Mouse (Mus musculus) ovary, postnatal 10 days (tissue): ENCODE measurements around the gene Ppan.

Experiments used
- DNase-seq: peaks from one replicate; pipeline ENCODE4 v3.0.0; 2022; ENCODE audit warnings: low spot score

Gene Ppan

DNA sequence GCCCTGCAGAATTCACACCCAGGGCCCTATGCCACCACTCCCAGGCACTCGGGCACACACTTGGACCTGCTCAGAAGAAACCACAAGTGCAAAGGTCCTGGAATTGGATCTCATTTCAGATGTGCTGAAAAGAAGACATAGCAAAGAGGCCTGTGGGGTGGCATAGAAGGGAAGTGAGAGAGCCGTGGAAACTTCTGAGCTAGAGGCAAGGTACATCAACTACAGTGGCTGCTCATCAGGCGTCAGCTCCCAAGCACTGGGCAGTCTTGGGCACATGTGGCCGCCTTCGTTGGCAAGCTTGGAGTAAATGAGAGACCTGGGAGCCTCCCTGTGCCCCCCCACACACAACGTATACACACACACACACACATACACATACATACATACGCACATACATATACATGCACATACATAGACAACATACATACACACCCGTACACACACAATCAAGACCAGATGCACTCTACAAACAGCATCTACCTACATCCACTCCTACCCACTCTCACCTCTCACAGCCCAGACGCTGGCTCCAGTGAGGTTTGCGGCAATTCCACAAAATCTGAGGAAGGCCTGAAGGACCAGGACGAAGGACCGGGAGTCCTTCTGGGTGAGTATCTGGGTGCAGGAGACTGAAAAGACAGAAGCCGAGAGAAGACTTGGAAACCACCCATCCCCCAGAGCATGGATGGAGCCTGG lies 8.7 kb upstream of the Ppan start, which contains the start of gene Angptl6:
Gene Angptl6, minus strand, starts transcription at position 631 of the 696 bp plus-strand sequence.
- DNase-seq: no peak

- no peak for DNase-seq
Measured at GRCm38 (mm10) chr9:20886563-20886962, 1.4 kb upstream of the Ppan start.

GRCm38 (mm10) chr9:20887191-20887590 lies 784 bp upstream of the Ppan start:
- no peak for DNase-seq

DNA sequence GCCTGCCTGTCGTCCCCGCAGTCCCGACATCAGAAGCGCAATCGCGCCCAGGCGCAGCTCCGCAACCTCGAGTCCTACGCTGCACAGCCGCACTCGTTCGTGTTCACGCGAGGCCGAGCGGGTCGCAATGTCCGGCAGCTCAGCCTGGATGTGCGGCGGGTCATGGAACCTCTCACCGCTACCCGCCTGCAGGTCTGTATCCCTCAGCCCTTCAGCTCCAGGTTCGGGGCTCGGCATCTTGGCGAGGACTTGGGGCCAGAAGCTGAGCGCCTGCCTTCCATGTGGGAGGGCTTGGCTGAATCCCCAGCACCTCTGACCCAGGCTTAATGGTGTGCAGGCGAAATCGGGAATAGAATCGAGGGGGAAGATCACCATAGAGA lies 401 bp downstream of the Ppan start:
- no peak for DNase-seq

DNA sequence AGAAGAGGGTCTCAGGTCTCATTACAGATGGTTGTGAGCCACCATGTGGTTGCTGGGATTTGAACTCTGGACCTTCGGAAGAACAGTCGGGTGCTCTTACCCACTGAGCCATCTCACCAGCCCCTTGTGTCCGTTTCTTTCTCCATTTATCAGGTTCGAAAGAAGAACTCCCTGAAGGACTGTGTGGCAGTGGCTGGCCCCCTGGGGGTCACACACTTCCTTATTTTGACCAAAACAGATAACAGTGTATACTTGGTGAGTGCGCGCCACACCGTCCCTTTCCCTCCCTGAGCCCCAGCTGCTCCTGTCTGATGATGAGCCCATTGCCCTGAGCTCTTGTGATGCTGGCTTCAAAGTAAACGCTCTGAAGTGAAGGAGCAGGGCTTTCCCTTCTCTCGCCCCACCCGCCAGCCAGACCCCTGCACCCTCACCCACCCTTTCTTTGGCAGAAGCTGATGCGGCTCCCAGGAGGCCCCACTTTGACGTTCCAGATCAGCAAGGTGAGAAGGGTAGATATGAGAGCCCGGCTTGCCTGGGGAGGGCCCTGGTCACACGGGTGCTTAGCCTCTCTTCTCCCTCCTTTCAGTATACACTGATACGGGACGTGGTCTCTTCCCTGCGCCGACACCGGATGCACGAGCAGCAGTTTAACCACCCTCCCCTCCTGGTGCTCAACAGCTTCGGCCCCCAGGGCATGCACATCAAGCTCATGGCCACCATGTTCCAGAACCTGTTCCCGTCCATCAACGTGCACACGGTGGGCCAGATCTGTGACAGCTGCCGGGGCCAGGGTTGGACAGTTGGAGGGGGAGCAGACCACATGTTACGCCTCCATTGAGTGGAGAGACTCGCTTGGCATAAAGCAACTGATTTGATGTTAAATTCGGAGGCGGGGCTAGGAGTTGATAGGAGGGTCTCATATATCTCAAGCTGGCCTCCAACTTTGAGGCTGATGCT lies 1.5 kb downstream of the Ppan start:
- DNase-seq: no peak

DNA sequence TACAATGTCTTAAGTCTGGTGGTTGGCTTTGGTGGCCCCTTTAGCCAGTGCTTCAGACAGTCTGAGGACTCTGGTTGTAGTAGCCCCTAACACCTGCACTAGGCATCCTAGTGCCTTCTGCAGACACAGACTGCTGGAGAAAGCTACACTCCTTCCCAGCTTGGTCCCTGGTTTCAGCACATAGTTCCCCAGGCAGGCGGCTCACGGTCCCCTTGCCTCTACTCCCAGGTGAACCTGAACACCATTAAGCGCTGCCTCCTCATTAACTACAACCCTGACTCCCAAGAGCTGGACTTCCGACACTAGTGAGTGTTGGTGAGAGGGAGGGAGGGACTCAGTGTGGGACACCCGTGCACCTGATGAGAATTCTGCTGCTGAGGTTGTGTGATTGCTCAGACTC lies 2.4 kb downstream of the Ppan start:
- no peak for DNase-seq

- DNase-seq: no peak
Measured at GRCm38 (mm10) chr9:20891339-20892103, 3.5 kb downstream of the Ppan start.

- DNase-seq: no peak
Measured at GRCm38 (mm10) chr9:20892104-20892653, 4.2 kb downstream of the Ppan start.

- no peak for DNase-seq
Measured at GRCm38 (mm10) chr9:20893069-20893468, 5.1 kb downstream of the Ppan start.

- DNase-seq: no peak
Measured at GRCm38 (mm10) chr9:20893590-20894343, 5.8 kb downstream of the Ppan start.

DNA sequence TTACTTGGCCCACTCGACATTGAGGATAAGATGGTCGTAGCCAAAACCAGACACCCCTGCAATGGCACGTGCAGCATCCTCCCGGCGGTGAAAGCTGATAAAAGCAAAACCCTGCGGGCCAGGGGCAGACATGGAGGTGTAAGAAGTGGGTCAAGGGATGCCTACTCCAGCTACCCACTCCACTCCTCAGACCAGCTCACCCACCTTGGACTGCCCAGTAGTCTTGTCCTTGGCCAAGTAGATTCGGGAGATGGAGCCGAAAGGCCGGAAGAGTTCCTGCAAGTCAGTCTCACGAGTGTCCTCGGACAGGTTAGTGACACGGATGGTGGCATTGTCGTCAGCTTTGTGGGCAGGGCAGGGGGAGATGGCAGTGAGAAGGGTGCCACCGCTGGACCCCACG lies 6.7 kb downstream of the Ppan start:
- DNase-seq: no peak

- DNase-seq: no peak
Measured at GRCm38 (mm10) chr9:20895382-20895781, 7.4 kb downstream of the Ppan start.

DNA sequence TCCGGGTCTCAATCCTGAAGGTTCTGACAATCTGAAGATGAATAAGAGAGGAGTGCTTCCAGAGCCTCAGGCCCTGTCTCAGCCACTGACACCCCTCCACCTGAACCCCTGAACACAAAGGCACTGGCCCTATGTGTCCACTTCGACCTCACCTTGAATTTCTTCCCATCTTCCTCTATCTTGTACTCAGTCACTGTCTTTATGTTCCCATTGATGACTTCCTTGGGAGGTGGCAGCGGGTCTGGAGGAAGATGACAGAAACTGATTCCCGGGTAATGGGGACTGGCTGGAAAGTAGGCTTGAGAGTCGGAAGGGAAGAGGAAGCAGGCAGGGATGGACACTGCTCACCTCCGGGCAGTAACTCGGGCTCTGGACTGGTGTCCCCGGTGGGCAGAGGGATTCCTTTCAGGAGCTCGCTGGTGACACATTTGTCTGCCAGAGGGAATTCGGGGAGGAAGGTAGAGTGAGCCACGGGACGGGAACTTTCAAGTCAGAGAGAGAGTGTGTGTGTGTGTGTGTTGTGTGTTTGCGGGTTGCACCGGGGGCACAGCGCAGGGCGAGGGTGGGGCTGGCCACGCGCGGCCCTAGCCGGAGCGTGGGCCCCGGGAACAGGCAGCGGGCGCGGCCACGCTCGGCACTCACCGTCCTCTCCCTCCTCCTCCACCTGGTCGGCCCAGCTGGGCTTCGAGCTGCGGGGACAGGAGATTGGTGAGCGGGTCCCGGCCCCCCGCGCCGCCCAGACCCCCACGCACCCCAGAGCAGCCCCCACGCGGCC lies 9.9 kb downstream of the Ppan start:
- no peak for DNase-seq

DNA sequence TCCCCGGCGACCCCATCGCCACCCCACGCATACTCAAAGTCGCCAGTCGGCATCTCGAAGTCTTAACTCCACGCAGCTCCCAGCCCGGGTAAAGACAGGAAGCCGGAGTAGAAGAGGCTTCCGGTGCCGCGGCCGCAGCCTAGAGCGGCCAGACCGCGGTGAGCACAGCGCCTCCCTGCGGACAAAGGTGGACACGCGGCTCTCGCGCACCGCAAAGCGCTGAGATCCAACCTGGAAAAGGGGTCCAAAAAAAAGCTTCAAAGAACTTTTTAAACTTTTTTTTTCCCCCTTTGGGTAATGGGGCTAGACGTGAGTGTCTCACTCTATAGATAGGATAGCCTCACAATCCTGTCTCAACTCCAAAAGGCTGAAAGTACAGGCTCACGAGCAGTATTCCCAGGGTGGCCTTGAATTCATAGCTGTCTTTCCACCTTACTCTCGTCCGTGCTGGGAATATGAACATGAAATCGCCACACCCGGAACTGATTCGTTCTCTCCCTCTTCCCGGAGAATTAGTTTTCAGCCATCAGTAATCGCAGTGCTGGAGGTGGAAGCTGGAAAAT lies 10.6 kb downstream of the Ppan start, which contains the start of gene Eif3g:
Gene Eif3g, minus strand, starts transcription at position 113 of the 563 bp plus-strand sequence.
- peak; percentile 68 for DNase-seq

GRCm38 (mm10) chr9:20901466-20902173 lies 13.6 kb downstream of the Ppan start:
- no peak for DNase-seq

- no peak for DNase-seq
Measured at GRCm38 (mm10) chr9:20902174-20902491, 14.2 kb downstream of the Ppan start.

DNA sequence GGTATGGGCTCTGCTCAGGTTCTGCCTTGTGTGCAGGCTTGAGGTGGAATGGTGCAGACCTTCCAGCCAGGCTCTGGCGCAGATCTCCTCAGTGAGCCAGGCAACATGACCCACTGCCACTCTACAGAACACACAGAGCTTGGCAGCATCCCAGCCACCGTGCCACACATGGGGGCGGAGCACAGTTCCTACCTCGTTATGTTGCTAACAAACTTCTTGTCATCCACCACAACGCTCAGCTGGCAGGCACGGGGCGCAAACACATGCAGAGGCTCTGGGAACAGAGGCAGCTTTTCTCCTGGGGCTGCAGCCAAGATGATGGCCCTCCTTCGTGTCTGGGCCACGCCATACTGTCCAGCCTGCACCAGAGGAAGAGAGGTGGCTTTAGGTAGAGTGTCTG lies 22.0 kb downstream of the Ppan start:
- no peak for DNase-seq

- no peak for DNase-seq
Measured at GRCm38 (mm10) chr9:20916160-20916559, 28.2 kb downstream of the Ppan start.

- DNase-seq: no peak
Measured at GRCm38 (mm10) chr9:20923258-20923657, 35.3 kb downstream of the Ppan start.
